ENCODE assay signal across 8 mouse cellular contexts in genomic region chr9:65826226-65826587, GRCm38 (mm10). TPM values are rescaled to one million over a fixed set of nuclear protein-coding genes. Genes with fewer than 3 reads are reported as not detected.
DNase-seq lines count a peak whose midpoint lies in the region; ATAC-seq and TF ChIP-seq lines count a peak whose summit lies in the region.

No protein-coding gene starts in this region.

- peak overlapping the region; percentile 99 for H3K27ac ChIP-seq in lung, embryonic 14.5 days (ENCODE audit: low read depth)
- H3K27ac ChIP-seq in brown adipose tissue, adult 24 weeks (replicated peaks; ENCODE audit: low read depth, low read length), result 0 out of 2 replicates have a peak overlapping the region, but pooled peaks have one; percentile 16
- peak overlapping the region; percentile 98 for H3K27ac ChIP-seq in forebrain, embryonic 14.5 days (ENCODE audit: low read depth, low read length)
- peak overlapping the region; percentile 90 for H3K27ac ChIP-seq in liver, adult 2 months (replicated peaks; ENCODE audit: insufficient read depth, low read depth, low read length)
- peak overlapping the region; percentile 99 for H3K27ac ChIP-seq in neural tube, embryonic 14.5 days (ENCODE audit: low read depth, low read length)

- peaks cover 12% of the 10 kb centered on the region for H3K79me2 ChIP-seq in liver, adult 2 months (ENCODE audit: control insufficient read depth, insufficient read depth, low read length)

- no peak for TF ChIP-seq CTCF in lung, embryonic 14.5 days (IDR thresholded peaks at IDR 0.05; ENCODE audit: low read depth)
- no peak for TF ChIP-seq CTCF in liver, adult 2 months (IDR thresholded peaks at IDR 0.05; ENCODE audit: low read depth, low read length)

- no peaks in the 10 kb centered on the region for H3K9me3 ChIP-seq in lung, embryonic 14.5 days (ENCODE audit: low read depth, low read length)
- H3K9me3 ChIP-seq in forebrain, embryonic 14.5 days (replicated peaks; ENCODE audit: control insufficient read depth, low read length), result no peaks in the 10 kb centered on the region
- no peaks in the 10 kb centered on the region for H3K9me3 ChIP-seq in neural tube, embryonic 14.5 days (ENCODE audit: control insufficient read depth, low read length)

- H3K4me2 ChIP-seq in lung, embryonic 14.5 days, result peak overlapping the region; percentile 81
- peak overlapping the region; percentile 59 for H3K4me2 ChIP-seq in forebrain, embryonic 14.5 days (ENCODE audit: low read length)
- H3K4me2 ChIP-seq in neural tube, embryonic 14.5 days (ENCODE audit: low read depth, low read length), result peak overlapping the region; percentile 86

- no peaks in the 10 kb centered on the region for H3K36me3 ChIP-seq in lung, embryonic 14.5 days (ENCODE audit: insufficient read depth)
- H3K36me3 ChIP-seq in forebrain, embryonic 14.5 days (ENCODE audit: control insufficient read depth, insufficient read depth, low read length), result no peaks in the 10 kb centered on the region
- H3K36me3 ChIP-seq in liver, adult 2 months (ENCODE audit: control insufficient read depth, insufficient read depth, low read length), result no peaks in the 10 kb centered on the region
- H3K36me3 ChIP-seq in neural tube, embryonic 14.5 days (ENCODE audit: control insufficient read depth, insufficient read depth, low read length), result no peaks in the 10 kb centered on the region

- no peaks in the 10 kb centered on the region for H3K27me3 ChIP-seq in lung, embryonic 14.5 days (ENCODE audit: insufficient read depth, low read length)
- no peaks in the 10 kb centered on the region for H3K27me3 ChIP-seq in forebrain, embryonic 14.5 days (replicated peaks; ENCODE audit: control insufficient read depth, insufficient read depth, low read length)
- H3K27me3 ChIP-seq in liver, adult 2 months (ENCODE audit: control insufficient read depth, insufficient read depth, low read length), result no peaks in the 10 kb centered on the region
- no peaks in the 10 kb centered on the region for H3K27me3 ChIP-seq in neural tube, embryonic 14.5 days (ENCODE audit: control insufficient read depth, insufficient read depth, low read length)

- peaks cover 22% of the 10 kb centered on the region for H3K4me1 ChIP-seq in lung, embryonic 14.5 days (ENCODE audit: insufficient read depth)
- peaks cover 15% of the 10 kb centered on the region for H3K4me1 ChIP-seq in brown adipose tissue, adult 24 weeks (ENCODE audit: control insufficient read depth, insufficient read depth, insufficient read length, low read length)
- peaks cover 36% of the 10 kb centered on the region for H3K4me1 ChIP-seq in forebrain, embryonic 14.5 days (ENCODE audit: control insufficient read depth, insufficient read depth, low read length)
- peaks cover 29% of the 10 kb centered on the region for H3K4me1 ChIP-seq in liver, adult 2 months (ENCODE audit: control insufficient read depth, insufficient read depth, low read length)
- peaks cover 35% of the 10 kb centered on the region for H3K4me1 ChIP-seq in neural tube, embryonic 14.5 days (ENCODE audit: control insufficient read depth, insufficient read depth, low read length)

- 3% methylated on average over 4 of the region's 4 CpGs for WGBS in lung, embryonic 14.5 days
- WGBS in forebrain, embryonic 14.5 days, result 0% methylated on average over 4 of the region's 4 CpGs
- 3% methylated on average over 4 of the region's 4 CpGs for WGBS in liver, adult 2 months
- 2% methylated on average over 4 of the region's 4 CpGs for WGBS in neural tube, embryonic 14.5 days

- ATAC-seq in lung, embryonic 14.5 days (ENCODE audit: insufficient read depth), result peak; percentile 30; the same call in 1 of the 2 replicates
- peak; percentile 8; the same call in 1 of the 2 replicates for ATAC-seq in forebrain, embryonic 14.5 days
- ATAC-seq in neural tube, embryonic 14.5 days (ENCODE audit: low read depth), result peak; percentile 29; the same call in 1 of the 2 replicates

- DNase-seq in lung, embryonic 14.5 days, result peak; percentile 67
- no peak for DNase-seq in lung, postnatal 25 days (ENCODE audit: low spot score)
- peak; percentile 61 for DNase-seq in forebrain, embryonic 14.5 days (ENCODE audit: low spot score)
- DNase-seq in liver, adult 2 months (ENCODE audit: extremely low read depth, low read depth, low spot score), result peak; percentile 61
- DNase-seq in spleen, postnatal 14 days (ENCODE audit: low spot score in 2 of 2), result no peak
- DNase-seq in layer of hippocampus, adult 11-12 months (ENCODE audit: low spot score), result no peak

- no peak for TF ChIP-seq POLR2A in liver, adult 2 months (IDR thresholded peaks at IDR 0.05; ENCODE audit: extremely low read depth, insufficient read depth, low read length)

- peak overlapping the region; percentile 96 for H3K9ac ChIP-seq in lung, embryonic 14.5 days
- peak overlapping the region; percentile 97 for H3K9ac ChIP-seq in forebrain, embryonic 14.5 days (ENCODE audit: low read length)
- H3K9ac ChIP-seq in liver, adult 2 months (ENCODE audit: low read depth, low read length), result peak overlapping the region; percentile 64
- peak overlapping the region; percentile 93 for H3K9ac ChIP-seq in neural tube, embryonic 14.5 days (replicated peaks; ENCODE audit: low read depth, low read length)

- H3K4me3 ChIP-seq in lung, embryonic 14.5 days (ENCODE audit: low read depth, low read length), result peak overlapping the region; percentile 88
- H3K4me3 ChIP-seq in brown adipose tissue, adult 24 weeks (ENCODE audit: insufficient read depth, low read depth, low read length), result peak overlapping the region; percentile 80
- peak overlapping the region; percentile 84 for H3K4me3 ChIP-seq in forebrain, embryonic 14.5 days (ENCODE audit: low read depth, low read length)
- peak overlapping the region; percentile 32 for H3K4me3 ChIP-seq in liver, adult 2 months (ENCODE audit: insufficient read depth, low read depth, low read length)
- peak overlapping the region; percentile 80 for H3K4me3 ChIP-seq in neural tube, embryonic 14.5 days (ENCODE audit: low read depth, low read length)

RNA-seq across cellular contexts. Expression of gene Zfp609, which starts 1.2 kb away (rescaled TPM):
- polyA plus RNA-seq in lung, embryonic 14.5 days (2014; fragmentation: Nextera tagmentation; extraction: Ambion mirVana), result 7.4 and 7.6 TPM in 2 replicates
- polyA plus RNA-seq in brown adipose tissue, adult 24 weeks (2012; ENCODE audit: insufficient read depth, insufficient read length, missing spikeins), result 8.8 and 12.2 TPM in 2 replicates
- 7.4 and 8.8 TPM in 2 replicates for polyA plus RNA-seq in forebrain, embryonic 14.5 days (2014; fragmentation: Nextera tagmentation; extraction: Ambion mirVana)
- total RNA-seq in liver, adult 2 months (2014; rRNA removed), result 2.8 and 4.4 TPM in 2 replicates
- polyA plus RNA-seq in liver, adult 2 months (2012; rRNA removed), result 4.4 TPM in 2 replicates
- polyA plus RNA-seq in neural tube, embryonic 14.5 days (2014; fragmentation: Nextera tagmentation; extraction: Ambion mirVana), result 8.9 and 10.1 TPM in 2 replicates

Comparison
In these comparisons a context has a peak if more than half of its experiments do, and no peak if none do; other contexts are left out.
1. DNase-seq: peak in lung, embryonic 14.5 days (single experiment), forebrain, embryonic 14.5 days (single experiment) and liver, adult 2 months (single experiment); none in lung, postnatal 25 days (single experiment), spleen, postnatal 14 days (0 of 2) and layer of hippocampus, adult 11-12 months (single experiment).
2. H3K27ac ChIP-seq: peak in every context shown above with its lines; median percentile 99 in lung, embryonic 14.5 days; 99 in neural tube, embryonic 14.5 days; 98 in forebrain, embryonic 14.5 days; 90 in liver, adult 2 months; 16 in brown adipose tissue, adult 24 weeks.
3. H3K4me3 ChIP-seq: peak in every context shown above with its lines; median percentile 88 in lung, embryonic 14.5 days; 84 in forebrain, embryonic 14.5 days; 80 in brown adipose tissue, adult 24 weeks; 80 in neural tube, embryonic 14.5 days; 32 in liver, adult 2 months.
4. Peak in every context shown above with its lines, with median percentiles within 50 percentile points of each other: ATAC-seq, H3K4me2 ChIP-seq and H3K9ac ChIP-seq.